Mouse (Mus musculus) heart, adult 2 months (tissue): ENCODE results near the gene Idh1.

Experiments
- CTCF ChIP-seq: fragments of 200-600 bp; IDR thresholded peaks from 2 replicates; pipeline ENCODE4 v1.8.1; 2022; ENCODE audit warnings: antibody characterized with exemption, mild to moderate bottlenecking, moderate library complexity
- EP300 ChIP-seq: fragments of 200-500 bp; IDR thresholded peaks from 2 replicates; pipeline ENCODE4 v1.6.1; 2011; ENCODE audit warnings: low read depth, low read length, control low read depth; ENCODE audit not compliant: insufficient read depth

DNA sequence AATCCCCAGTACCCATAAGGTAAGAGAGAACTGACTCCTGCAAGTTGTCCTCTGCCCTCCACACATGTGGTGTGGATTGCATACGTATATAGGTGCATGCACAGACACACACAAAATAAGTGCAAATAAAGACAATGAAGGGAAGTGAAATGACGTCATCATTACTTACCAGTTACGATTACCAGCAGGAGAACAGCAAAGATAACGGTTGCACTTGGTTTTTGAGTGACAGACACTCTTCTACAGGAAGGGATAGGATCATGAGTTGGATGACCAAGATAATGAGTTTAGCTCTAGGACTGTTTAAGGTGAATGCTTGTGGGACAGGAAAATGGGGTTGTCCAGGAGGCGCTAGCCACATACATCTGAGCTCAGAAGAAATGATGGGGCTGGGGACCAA is 4.8 kb downstream of the Idh1 start:
- TF ChIP-seq EP300 (no peak), CTCF (no peak)
